Mouse (Mus musculus) layer of hippocampus, adult 9-11 months (tissue): ENCODE data around the gene Pramel4.
"Not testable (repeated sequence)": the region's sequence is repeated elsewhere in the genome, so short reads cannot be mapped to it uniquely, and the experiment has no call there.

Experiments used
- DNase-seq: peaks from one replicate; pipeline ENCODE4 v3.0.0; 2022

Gene Pramel4

DNA sequence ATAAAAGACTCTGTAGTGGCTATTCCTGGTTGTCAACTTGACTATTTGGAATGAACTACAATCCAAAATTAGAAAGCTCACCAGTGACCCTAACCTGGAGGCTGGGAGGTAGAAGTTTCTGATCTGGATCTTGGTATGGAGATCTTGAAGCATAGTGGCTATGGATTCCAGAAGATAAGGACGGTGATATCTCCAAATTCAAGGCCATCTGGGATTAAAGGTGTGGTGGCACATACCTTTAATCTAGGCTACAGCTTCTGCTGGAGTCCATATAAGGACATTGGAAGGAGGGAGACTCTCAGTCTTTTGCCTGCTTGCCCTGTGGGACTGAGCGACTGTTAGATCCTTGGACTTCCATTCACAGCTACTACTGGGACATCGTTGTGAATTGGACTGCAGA is at the start of gene Pramel4:
Gene Pramel4, plus strand, starts transcription at position 301 of the 400 bp plus-strand sequence.
- DNase-seq = not testable (repeated sequence)

DNA sequence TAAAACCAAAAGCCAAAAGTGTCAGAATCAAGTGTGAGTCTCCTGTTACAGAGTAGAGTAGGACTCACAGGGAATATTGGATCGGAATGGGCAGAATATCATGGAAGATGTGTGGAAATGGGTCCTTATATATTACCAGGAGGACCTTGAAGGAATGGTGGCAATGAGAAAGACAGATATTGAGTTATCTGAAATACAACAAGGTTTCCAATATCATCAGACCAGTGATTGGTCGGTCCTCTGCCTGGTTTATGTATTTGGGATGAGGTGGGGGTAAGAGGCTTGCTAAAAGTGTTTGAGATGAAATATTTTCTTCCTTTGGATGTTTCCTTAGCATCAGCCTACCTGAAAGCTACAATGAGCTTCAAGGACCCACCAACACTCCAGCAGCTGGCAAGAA is 47.2 kb downstream of the Pramel4 start, which contains the start of gene Gm13102:
Gene Gm13102, plus strand, starts transcription at position 301 of the 400 bp plus-strand sequence.
- DNase-seq = not testable (repeated sequence)
